Mouse (Mus musculus) frontal cortex, adult (tissue): Measurements from ENCODE around the gene BC024978.

Source experiments
- ATAC-seq: cut with Nextera tagmentation; 2 replicates; pipeline ENCODE4 v1.9.2; 2017; ENCODE audit warnings: mild to moderate bottlenecking, moderate library complexity, mixed read lengths; ENCODE audit not compliant: low TSS enrichment

The BC024978 gene

DNA sequence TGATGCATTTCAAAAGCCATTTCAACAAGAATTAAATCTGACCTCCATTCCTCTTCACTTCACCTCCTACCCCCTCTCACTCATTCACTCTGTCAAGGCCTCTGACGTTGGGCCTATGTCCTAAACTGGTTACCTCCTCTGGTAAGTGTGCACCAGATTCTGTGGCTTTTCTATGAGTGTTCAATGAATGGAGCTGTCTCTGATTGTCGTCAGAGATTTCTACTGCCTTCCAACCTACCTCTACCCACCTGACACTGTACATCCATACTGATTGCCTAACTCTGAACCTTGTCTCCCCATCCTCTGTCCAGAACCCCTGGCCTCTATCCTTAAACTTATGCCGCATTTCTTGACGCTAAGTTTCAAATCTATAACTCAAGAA, 17.6 kb upstream of the BC024978 start:
- no peak for ATAC-seq

DNA sequence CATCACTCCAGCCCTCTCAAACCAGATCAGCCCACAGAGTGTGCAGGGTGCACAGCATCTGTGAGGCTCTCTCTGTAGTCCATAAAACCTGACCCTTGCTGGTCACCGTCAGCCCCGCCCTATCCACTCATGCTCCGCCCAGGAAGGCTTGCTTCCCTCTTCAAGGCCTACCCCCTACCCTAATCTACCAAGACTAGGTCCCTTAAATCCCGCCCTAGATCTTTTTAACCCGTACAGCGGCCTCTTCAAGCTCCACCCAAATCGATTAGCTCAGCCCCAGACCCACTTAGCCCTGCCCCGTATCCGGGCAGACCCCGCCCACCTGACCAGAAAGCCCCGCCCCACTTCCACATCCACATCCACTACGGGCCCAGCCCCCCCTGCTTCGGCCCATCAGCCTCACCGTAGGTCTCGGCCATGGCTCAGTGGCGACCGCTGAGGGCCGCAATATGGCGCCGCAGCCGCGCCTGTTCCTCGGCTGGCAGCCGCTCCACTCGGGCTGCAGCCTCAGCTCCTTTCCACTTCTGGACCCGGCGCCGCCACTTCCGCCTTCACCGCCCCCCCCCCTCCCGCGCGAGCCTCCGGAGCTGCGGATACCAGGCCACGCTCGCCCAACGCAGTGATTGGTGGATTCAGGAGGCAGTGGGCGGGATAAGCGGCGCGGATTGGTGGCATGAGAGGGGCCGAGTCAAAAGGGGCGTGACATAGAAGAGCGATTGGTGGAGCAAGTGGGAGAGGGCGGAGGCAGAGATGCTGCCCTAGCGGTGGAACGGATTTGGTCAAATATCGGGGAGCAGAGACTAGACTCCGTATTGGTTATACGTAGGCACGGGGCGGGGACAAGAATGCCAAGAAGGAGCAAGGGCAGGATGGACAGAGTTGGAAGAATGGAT, 17.0 kb upstream of the BC024978 start, which contains the start of gene Rab4b:
Gene Rab4b (minus strand): TSS at position 573 of the 893 bp plus-strand sequence.
- peak; percentile 96 for ATAC-seq

DNA sequence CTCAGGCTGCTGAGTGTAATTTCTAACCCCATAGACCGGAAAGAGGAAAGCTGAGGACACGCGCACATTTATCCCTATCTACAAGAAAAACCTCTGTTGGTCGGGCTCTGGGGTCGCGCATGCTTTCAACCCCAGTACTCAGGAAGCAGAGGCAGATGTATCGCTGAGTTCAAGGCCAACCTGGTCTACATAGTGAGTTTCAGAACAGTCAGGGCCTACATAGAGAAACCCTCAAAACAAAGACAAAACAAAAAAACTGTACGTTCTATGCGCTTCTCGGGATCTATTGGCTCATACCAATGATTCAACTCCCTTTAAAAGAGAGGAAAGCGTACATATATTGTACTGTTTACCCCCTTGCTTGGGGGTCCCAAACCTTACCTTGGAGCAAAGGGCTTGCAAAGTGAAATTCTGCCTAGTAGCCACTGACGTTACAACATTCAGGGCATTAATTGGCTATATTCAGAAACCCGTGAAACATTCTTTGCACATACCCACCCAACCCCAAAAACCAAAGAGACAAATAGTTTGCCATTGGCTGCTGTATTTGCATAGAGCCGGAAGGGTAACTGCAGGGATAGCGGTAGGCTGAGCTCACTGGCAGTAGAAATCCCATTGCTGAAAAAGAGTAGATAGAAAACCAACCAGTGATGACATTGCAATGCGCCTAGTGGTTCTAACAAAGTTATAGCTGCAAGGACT, 16.2 kb upstream of the BC024978 start:
- no peak for ATAC-seq

DNA sequence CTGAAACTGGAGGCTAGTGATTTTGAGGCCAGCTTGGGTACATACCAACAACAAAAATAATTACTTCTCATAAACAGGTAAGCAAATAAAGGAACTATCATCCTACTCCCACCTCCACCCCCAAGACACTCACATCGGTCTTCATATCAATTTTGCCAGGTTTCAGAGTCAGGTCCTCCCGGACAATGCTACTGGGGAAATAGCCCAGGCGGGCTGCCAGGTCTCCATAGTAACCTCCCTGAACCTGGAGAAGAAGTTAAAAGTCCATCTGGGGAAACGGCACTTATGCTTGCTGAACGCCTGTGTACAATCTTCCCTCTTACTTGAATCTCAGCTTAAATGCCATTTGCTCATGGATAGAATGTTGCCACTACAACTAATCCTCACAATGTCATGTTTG, 15.5 kb upstream of the BC024978 start:
- no peak for ATAC-seq

DNA sequence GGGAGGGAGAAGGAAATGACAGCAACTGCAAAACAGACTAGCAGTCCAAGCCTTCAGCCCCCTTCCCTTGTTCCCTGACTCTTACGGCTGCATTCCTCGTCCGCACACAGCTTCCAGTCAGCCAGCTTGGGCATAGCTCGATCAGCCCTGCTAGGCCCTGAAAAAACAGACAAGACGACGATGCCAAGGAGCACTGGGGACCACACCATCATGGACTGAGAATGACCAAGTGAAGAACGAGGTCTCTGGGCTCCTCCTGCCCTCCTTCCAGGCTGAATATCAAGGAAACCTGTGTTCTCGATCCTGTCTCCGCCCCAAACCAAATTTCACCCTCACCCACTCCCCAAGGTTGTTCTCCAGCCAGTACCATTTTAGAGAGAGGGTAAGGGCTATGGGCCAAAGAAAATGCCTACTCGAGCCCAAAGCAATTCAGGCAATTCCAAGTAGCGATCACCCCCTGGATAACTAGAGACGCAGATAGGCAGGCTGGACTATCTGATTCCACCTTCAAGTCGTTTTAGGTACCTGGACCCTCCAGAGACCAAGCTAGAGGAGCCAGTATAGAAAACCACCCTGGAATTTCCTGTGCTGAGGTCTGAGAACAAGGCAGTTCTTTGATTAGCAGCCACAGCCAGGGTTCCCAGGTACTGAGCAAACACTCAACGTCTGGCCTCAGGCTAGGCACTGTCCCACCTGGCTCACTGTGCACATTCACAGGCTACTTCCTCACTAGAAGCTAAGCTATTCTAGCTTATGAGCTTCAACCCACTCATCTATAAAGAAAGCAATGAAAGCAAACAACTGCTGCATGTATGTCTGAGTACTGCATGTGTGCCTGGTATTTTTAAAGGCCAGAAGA, 14.5 kb upstream of the BC024978 start, which contains the start of the genes Gm21983 and Mia:
Gene Gm21983 (minus strand): TSS at position 250 of the 859 bp plus-strand sequence.
Gene Mia (minus strand): TSS at position 321 of the 859 bp plus-strand sequence.
- ATAC-seq: no peak

DNA sequence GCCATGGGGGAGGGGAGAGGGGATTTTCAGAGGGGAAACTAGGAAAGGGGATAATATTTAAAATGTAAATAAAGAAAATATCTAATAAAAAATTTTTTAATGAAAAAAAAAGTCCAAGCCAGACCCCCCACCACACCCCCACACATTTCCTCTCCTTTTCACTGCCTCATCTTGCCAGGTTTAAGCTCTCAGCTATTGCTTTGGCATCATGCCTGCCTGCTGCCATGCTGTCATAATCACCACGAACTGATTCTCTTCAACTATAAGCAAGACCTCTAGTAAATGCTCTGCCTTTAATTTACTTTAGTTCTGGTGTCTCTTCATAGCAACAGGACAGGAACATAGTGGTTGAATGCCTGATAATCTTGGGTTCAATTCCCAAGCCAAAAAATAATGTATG, 13.1 kb upstream of the BC024978 start:
- no peak for ATAC-seq

DNA sequence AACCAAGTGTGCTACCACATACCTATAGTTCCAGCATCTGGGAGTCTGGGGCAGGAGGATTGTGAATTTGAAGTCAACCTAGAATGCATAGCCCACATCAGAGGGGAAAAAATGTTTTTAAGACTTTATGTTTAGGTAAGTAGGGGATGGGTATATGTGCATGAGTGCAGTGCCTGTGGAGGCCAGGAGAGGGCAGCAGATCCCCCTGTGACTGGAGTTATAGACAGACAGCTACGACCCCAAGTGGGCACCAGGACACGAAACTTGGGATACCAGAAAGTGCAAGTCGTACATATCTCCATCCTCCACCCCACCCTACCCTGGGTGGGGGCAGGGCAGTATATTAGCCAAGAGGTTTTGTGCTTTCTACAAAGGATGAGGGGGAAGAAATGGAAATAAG, 10.6 kb upstream of the BC024978 start:
- ATAC-seq: no peak

DNA sequence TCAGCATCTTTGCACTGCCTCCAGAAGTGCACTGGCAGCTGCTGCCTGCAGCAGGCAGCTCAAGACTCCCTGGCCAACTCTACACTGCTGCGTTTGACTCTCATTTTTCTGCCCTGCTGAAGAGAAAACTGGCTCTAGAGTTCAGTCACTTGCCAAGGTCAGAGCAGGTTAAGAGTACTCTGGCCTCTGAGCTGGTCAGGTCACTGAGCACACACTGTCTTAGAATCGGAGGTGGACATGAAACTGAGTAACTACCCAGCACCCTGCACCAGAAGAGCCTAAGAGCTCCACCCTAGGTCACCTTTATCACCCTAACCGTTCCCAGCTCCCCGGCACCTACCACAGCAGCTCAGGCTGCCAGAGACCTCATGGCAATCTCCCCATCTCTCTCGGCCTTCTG, 9.6 kb upstream of the BC024978 start:
- ATAC-seq: no peak

DNA sequence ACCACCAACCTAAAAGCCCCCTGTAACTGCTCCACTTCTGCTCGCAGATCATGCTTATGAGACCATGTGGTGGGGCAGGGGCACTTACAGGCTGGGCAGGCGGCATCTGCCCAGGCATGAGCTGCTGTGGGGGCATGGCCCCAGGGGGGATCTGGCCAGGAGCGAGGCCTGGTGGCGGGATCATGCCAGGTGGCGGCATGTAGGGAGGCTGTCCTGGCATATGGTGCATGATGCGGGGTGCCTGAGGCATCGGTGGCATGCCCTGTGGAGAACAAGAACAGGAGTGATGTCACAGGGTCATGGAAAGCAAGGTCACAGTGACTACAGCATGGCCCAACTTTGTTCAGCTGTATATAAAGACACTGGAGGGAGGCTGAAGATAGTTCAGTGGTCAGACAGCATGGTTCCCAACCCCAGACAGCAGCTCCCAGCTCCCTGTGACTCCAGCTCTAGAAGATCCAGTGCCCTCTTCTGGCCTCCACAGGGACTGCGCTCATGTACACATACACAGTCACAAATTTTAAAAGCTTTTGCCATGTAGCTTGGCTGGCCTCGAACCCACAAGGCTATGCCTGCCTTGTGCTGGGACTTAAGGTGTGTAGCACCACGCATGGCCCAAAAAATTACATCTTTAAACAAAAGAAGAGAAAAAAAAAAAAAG, 6.2 kb upstream of the BC024978 start:
- no peak for ATAC-seq

DNA sequence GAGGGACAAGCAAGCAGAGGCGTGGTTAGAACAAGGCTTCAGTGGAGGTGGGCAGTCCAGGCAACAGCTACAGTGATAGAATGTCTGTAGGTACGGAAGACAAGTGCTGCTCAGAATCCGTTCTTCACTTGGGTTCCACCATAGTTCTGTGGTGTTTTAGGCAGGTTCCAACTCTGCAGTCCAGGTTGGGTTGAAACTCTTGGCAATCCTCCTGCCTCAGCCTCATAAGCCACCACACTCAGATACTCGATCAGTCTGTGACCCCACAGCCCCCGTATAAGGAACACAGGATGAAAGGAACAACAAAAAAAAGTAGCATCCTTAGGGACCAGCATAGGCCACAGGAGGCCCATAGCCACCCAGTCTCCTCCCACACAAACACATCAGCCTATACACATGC, 3.1 kb upstream of the BC024978 start:
- no peak for ATAC-seq

DNA sequence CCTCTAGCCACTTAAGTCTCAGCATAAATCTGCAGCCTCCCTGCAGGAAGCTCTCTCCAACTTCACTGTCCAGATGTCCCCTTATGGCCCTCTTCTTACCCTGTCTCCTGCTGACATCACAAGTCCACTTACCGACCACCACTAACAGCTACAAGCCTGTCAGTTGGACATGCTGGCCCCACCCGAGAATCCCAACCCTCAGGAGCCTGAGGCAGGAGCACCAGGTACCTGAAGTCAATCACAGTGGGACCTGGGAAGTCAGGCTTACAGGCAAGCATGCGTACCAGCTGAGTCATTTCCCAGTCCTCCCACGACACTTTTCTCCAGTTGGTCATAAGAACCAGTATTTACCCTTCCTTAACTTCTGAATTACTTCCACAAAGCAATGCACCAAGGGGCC, 1.9 kb upstream of the BC024978 start:
- no peak for ATAC-seq

DNA sequence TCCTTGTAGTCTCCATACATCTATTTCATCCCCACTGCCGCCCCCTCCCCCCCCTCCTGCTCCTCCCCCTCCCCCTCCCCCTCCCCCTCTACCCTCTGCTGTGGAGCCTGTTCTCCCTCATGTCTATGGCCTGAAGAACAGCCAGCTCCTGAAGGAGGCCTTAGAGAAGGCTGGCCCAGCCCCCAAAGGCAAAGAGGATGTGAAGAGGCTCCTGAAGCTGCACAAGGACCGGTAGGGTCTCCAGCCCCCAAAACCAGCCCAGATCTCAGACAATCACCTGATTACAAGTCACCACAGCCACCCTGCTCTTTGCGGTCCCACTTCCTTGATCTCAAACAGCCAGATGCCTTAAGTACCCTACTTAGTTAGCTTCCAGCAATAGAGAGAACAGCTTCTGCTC, 1.6 kb downstream of the BC024978 start:
- no peak for ATAC-seq

DNA sequence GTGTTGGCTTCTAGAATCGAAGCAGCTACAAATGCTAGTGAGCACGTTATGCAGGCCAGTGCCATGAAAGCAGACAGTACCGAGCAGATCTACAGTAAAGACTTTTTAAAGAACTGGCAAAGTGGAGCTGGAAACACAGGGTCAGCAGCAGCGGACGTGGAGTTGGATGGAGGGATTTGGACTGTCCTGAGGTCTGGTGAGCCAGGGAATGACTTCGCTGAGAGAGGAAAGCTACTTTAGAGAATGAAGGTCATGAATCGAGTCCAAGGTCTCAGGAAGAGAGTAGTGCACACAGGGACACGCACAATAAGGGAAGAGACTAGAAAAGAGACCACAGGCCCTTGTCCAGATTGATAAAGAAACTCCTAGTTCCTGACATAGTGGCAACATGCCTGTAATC, 2.1 kb downstream of the BC024978 start:
- no peak for ATAC-seq

DNA sequence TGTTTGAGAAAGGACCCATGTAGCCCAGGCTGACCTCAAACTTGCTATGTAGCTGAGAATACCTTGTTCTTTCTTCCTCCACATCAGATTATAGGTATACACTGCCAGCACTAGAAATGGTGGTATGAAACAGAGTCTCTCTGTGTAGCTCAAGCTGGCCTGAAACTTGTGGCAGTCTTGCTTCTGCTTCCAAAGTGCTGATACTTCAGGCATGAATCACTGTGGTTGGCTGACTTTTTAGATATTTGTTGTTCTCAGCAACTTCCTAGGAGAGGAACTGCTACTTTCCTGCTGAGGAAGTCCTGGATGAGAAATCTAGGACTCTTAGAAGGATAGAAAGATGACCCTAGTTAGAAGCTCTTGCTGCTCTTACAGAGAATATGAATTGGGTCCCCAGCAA, 2.8 kb downstream of the BC024978 start:
- no peak for ATAC-seq

DNA sequence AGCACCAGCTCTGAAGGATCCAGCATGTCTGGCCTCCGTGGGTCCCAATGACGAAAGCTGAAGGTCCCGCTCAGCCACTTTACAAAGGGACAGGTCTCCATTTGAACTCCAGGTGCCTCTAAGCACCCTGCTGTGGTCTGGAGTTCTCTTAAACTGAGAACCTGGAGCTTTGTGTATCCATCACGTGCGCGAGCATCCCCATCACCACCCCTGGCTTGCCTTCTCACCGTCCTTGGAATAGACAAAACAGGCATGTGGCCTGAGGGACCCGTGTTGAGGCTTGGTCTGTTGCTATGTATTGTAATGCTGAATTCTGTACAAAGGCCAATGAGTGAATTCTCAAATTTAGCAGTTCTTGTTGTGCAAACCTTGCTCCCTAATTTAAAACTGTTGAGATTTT, 3.2 kb downstream of the BC024978 start:
- no peak for ATAC-seq

DNA sequence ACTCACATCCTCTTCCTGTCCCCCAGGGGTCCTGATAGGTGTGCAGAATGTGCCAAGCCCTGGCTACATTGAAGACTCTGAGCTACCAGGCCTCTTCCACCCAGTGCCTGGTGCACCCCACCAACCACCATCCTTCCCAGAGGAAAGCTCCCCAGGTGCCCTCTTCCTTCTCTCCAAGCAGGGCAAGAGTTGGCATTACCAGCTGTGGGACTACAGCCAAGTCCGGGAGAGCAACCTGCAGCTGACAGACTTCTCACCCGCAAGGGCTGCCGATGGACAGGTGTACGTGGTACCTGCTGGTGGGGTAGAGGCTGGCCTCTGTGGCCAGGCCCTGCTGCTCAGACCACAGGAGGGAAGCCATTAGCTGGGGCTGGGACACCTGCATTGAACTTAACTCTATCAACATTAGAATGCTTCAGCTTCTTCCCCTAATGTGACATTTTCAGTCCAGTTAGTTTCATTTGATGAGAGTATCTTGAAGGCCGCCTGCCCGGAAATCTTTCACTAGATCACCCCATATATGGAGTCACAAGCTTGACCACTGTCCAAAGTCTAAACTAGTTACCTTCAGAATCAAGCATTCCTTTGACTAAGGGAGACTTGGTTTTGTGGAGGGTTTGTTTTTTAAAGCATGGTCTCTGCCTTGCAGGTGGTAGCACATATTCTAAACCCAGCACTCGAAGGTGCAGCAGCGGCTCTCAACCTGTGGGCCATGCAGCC, 8.3 kb downstream of the BC024978 start:
- ATAC-seq: no peak

DNA sequence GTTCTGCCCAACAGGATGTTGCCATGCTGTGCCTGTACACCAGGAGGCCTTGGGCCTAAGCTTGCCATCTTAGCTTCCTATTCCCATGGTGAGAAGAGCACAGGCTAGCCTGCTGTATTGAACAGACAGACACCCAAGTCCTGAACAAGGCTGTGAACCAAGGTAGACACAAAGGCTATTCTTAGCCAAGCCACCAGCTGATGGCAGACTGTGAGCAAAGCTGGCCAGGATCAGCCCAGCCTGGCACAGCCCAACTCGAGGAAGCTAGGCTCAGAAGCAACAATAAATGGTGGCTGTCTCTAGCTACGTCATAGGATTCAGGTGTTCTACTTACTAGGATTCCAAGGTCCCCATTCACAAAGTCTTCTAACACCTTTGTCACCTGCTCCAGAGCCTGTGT, 17.0 kb downstream of the BC024978 start:
- no peak for ATAC-seq

DNA sequence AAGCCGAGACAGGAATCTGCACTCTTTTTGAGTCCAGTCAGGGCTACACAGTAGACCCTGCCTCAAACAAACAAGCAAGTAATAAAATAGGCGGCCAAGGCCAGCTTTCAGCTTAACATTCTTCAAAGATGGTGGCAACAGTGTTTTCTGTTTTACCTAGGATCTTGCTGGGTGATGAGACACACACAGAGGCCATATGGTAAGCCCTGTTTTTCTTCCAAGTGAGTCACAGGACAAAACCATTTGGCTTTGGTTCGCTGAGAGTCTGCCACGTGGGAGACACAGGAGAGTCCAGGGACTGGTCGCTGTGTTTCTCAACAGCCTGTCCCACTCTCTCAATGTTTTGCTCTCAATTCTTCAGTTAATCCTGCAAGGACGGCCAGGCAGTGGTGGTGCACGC, 23.0 kb downstream of the BC024978 start:
- no peak for ATAC-seq

DNA sequence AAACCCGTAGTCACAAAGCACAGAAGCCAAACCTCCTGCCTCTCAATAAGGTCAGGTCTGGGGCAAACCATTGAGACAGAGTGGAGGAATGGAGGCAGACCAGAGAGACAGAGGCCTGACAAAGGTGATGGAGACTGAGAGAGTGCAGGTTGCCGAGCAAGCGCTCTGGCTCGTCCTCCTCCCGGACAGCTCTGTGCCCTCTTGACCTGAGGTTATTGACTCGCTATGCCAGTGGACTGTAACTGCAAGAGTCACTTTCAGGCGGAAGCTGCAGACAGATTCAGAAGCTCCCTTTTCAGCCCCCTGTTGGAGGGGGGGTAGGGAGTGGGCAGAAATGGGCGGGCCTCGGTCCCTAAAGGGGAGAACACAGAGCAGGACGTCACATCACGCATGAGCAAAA, 24.4 kb downstream of the BC024978 start:
- ATAC-seq: no peak

DNA sequence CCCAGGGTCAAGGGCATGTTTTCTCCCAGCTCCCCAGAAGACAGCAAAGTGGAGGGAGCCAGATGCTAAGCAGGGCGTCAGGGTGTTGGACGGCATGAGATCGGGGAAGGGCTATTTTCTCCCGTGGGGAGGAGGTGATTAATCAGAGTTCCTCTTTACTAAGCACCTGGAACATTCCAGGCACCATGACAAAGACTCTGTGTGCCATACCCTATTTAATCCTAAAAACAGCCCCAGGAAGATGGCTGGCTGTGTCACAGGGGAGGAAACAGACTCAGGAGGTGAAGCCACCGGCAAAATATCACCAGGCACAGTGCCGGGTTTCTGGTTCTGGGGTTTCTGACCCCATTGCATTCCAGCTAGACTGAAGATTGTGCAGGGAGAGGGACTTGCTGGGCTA, 26.4 kb downstream of the BC024978 start:
- no peak for ATAC-seq

DNA sequence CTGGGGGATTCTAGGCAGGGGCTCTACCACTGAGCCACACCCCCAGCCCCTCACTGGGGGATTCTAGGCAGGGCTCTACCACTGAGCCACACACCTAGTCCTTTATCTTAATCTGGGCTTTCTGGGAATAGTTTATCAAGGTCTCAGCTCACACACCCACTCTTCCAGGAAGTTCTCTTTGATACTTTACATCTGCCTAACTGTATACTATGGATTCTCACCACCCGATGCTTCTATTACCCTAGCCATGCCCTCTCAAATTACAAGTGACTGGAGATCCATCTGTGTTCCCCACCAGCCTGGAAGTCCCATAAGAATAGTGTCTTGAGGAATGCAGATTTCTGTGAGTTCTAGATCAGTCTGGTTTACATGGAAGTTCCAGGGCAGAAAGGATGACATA, 27.0 kb downstream of the BC024978 start:
- ATAC-seq: no peak
